Mouse (Mus musculus): ENCODE measurements at regions not wholly inside any gene's neighbourhood (a gene's known extent, or its start where the extent isn't known, plus 50 kb on each side); places are given as distances from the start of the nearest gene placed in this dataset.
A peak's percentile ranks its signal among the peaks of the same experiment; 100 is the strongest.
"Not testable (repeated sequence)": the region's sequence is repeated elsewhere in the genome, so short reads cannot be mapped to it uniquely, and the experiment has no call there.

DNA sequence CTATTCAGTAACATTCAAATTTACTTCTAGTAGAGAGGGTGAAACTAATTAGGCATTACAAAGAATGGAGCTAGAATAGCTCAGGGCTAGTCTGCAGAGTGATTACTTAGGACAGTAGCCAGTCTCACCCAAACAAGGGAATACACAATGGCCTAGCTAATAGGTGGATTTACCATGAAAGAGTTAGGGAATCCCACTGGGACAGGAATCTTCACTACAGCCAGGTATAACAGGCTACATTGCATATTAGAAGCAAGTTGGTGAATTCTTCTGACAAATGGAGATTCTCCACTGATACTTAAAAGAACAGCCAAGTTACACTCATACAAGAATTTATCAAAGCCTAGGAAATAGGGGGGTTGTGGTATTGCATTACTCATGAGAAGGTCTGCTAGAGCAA, 670.2 kb upstream of the Chrm3 start:
- not testable (repeated sequence) for DNase-seq

DNA sequence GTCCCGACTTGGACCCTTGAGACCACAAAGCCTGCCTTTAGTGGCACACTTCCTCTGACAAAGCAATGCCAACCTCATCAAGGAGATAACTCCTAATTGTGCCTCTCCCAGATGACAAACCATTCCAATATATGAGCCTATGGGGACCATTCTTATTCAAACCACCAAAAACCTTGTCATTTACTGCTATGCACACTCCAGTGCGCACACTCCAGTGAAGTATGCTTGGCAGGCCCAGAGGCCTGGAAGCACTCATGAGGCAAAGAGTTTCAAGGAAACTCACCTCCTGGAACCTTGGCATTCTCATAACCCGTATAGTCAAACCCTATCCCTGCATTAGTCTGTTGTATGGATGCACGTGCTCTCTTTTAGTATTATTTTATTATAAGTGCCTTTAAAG, 669.7 kb upstream of the Chrm3 start:
- no peak for DNase-seq

DNA sequence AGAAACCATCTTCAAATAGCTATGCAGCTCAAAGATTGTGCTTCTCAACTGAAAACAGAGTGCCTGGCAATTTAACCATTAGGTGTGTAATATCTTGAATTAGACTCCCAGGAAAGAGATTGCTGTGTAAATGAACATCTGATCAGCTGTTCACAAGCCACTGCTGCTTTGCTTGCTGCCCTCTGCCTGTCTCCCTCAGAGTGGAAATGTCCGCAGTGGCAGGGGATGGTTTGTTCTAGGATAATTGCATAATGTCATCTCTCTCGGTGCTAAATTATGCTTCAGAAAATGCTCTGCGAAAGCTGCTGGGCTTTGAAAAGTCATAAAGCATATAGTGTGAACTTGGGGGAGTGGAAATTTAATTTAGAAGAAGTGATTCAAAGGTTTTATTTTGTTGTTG, 665.3 kb upstream of the Chrm3 start:
- no peak for DNase-seq

DNA sequence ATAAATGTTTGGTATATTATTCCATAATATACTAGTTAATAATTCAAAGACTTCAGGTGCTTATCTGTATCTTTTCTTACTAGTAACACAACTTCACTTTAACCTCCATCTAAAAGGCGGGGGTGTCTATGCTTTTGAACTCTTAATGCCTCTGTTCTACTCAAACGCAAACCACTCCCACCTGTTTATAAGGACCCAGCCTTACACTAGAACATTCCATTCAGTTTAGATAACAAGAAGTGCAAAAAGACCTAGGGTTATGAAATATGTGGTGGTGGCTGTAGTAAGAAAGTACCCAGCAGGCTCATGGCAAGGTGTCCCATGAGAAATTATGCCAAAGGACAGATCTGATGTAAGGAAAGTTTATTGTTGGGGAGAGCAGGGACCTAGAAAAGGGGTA, 663.8 kb upstream of the Chrm3 start:
- no peak for DNase-seq

DNA sequence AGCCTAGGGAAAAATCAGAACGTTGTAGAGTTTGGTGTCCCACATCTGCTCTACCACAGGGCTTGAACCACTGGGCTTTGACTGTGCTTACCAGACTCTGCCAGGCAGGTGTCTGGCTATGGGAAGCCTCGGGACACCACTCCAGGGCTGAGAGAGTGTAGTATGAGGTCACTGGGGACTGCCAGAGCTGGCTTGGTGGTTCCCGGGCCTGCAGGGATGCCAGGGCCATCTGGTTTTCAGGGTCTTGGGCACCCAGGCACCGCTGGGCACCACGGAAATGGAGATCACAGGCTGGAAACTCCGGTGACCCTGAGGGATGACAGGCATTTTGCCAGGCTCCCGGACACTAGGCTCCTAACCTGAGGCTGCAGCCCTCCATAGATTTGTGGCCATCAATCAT, 656.9 kb upstream of the Chrm3 start:
- DNase-seq = no peak

DNA sequence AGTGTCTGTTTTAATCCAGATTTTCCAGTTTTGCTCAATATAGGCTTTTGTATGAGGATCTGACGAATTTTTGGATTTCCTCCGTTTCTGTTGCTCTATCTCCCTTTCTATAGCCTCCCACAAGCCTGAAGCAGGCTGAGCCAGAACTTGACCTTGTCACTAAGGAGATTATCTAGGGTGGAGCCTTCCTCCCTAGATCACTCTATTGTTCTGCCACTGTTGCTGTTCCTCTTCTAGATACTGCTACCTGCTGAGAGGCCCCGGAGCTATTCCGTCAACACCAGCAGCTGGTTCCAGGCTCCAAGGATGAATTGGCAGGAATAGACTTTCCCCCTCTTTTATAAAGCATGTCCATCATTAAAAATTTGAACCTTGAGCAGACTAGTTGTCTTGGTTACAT, 644.7 kb upstream of the Chrm3 start:
- no peak for DNase-seq

DNA sequence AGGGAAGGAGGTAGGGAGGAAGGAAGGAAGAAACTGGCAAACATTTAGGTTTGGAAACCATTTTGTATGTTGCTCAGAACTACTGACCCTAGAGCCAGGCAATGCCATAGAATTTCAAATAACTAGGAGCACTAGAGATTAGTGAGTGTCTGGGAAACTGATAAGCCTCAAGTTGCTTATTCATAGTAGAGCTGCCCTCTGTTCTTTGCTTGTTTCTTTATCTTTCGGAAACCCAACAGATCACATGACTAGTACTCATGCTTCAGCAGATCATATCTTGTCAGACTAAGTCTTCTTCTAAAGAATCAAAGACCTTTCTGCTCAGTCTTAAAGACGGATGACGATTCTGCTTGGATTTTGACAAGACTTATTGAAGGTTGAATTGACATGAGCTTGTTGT, 630.5 kb upstream of the Chrm3 start:
- DNase-seq = no peak

DNA sequence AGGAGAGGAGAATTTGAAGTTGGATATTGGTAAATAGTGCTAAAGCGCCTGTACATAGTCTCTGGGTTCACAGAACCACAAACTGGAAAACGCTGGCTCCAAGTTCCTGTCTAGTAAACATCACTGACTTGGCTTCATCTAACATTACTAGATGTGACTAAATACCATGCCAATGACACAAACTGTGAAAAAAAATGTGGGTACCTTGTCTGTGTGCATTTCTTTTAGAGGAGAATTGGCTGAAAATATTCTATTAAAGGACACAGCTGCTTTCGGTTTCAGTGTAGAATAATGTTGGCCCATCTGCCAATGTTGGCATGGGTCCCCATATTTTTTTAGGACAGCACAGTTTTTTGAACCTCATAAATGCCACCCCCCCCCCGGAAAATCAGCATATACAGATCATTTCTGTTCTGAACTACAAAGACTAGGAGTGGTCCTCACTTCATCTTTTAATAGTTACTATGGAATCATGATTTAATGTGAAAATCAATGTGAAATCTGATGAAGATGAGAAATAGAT, 629.9 kb upstream of the Chrm3 start:
- no peak for DNase-seq

DNA sequence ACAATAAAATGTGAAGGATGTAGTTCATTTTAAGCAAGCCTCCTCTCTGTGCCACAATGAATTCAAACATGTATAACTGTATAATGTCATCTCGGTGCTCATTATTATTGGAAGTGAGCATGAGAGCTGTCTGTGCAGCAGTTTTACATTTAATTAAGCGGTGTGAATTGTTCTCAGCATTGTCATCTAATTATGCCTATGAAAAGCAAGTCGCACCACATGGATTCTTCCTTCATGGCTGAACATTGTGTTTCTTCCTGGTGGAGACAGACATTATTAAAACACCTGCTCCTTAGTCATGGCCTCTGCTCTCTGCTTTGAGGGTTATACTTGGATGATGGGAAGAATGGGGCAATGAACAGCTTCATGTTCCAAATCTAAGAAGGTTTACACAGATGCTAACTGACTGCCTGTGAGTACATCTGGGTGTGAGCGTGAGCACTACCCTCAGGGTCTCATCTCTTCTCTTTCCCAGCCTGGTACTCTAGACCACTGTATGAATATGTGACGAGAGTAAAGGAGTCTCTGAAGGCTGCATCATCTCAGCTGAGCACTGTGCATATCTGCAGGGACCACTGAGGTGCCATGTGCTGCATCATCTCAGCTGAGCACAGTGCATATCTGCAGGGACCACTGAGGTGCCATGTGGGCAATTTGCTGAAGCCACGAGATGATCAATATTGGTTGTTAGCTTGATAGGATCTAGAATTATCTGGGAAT, 628.6 kb upstream of the Chrm3 start:
- no peak for DNase-seq

DNA sequence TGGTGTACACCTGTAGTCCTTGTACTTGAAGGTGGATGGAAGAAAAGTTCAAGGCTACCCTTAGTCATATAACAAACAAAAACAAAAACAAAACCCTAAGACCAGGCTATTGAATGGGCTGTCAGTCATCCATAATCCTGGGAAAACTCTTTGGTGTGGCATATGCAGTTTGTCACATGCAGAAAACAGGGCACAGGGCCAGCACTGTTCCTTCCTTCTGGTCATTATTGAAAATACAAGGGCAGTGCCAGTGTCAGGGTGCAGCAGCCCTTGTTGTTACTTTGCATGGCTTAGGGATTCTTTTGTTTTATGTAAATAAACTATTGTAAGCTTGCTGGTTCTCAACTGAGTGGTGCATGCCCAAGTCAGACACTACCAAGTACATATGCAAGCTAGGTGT, 623.1 kb upstream of the Chrm3 start:
- DNase-seq = no peak

DNA sequence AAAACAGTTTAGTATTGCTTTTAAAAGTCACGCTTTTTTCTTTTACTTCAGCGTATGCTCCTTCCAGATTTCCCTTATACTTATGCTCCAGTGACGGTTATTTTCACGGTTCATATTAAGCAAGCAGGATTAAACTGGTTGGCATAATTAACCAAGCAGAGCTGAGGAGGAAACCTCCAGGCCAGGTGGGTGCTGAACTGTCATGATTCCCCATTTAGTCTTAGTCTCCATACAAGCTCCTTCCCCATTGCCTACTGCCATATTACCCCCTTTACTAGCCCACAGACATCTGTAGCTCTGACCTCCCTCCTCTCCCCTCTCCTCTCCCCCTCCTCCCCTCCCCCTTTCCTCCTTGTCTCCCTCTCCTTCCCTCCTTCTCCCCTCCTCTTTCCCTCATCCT, 621.9 kb upstream of the Chrm3 start:
- DNase-seq = no peak

DNA sequence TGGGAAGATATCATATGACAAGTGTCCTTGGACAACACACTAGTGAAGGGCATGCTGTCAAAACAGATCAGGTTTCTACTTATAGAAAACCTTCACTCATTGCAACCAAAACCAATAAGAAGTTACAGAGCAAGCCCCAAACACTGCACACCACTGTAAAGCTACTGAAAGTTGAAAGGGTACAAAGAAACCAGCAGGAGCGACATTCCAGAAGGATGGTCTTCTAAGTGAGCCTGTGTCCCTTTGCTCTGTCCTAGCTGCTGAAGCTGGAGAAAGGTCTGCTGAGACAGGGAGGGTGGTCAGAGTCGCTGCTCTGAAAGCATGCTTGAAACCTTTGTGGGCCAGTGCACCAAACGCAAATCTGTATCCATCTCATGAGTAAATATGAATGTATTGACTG, 611.3 kb upstream of the Chrm3 start:
- DNase-seq = no peak

DNA sequence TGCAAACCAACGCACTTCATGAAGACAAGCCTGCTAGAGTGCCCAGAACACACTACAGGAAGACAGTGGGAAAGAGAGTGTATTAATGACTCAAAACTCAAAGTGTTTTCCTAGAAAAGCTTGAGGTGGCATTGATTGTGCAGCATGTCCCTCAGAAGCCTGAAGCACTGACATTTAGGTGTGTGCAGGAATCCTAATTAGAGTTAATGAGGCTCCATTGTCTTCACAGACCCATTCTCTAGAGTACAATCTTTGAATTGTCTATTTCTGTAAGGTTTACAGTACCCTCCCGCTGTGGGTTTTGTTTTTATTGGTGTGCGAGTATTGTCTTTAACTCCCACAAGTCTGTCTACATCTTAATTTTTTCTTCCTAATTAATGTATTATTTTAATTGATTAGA, 610.1 kb upstream of the Chrm3 start:
- no peak for DNase-seq

DNA sequence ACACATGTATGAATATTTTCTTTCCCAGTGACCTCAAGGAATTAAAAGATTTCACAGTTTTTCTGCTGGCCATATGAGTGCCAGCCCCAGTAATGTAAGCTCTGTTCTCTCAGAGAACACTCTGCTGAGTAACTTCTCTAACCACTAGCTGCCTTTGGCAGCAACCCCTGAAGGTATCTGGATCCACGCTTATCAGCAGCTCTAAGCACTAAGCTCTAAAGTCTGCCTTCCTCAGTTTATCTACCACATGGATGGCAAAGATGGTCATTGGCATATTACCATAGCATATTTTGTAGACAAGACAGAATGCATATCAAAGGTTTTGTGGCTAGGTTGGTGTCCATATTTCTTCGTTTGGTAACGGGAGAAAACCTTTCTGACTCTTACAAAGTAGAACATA, 592.3 kb upstream of the Chrm3 start:
- DNase-seq = no peak

DNA sequence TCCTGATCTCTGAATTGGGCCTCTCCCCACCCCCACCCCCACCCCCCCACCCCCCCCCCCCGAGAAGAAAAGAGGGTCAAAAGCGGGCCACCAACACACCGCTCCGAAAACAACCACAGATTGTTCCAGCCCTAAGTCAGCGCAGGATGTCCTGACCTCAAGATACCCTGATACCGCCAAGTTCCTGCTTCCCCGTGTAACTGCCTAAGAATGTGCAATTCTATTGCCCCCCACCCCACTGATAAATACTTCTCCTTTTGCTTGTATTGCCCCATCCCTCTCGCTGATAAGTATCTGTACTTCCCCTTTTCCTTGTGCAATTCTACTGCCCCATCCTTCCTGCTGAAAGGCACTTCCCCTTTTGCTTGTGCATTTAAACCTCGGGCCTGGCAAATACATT, 590.0 kb upstream of the Chrm3 start:
- not testable (repeated sequence) for DNase-seq

DNA sequence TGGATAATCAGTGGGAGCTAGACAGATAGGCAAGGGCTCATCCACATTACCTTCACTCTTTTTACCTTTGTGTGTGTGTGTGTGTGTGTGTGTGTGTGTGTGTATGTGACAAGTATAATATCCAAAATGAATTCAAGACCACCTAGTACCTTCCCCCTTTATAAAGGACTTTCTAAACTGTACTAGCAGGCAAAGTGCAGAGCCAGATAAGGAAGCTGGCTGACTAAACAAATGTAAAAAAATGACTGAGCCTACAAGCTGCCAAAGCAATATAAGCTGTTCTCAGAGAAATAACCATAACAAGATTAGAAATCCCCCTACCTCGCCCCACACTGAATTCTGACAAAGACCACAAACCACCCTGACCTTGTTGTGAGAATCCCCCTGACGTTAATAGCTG, 586.8 kb upstream of the Chrm3 start:
- DNase-seq = no peak

DNA sequence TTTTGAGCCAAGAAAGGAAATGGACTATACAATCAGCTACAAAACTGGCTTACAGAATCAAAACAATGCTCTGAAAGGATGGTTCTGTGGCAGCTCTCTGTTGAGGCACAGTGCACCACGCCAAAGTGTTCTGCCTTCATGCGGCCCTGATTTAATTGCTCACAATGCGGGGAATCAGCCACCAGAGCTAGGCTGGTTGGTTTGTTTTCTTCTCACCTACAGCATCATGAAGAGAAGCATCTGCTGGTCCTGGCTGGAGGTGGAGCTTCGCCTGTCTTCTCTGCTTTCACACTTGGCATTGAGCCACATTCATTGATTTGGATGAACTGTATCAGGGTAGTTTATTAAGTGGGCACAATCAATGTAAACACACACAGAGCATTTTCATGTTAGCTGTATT, 583.2 kb upstream of the Chrm3 start:
- no peak for DNase-seq

DNA sequence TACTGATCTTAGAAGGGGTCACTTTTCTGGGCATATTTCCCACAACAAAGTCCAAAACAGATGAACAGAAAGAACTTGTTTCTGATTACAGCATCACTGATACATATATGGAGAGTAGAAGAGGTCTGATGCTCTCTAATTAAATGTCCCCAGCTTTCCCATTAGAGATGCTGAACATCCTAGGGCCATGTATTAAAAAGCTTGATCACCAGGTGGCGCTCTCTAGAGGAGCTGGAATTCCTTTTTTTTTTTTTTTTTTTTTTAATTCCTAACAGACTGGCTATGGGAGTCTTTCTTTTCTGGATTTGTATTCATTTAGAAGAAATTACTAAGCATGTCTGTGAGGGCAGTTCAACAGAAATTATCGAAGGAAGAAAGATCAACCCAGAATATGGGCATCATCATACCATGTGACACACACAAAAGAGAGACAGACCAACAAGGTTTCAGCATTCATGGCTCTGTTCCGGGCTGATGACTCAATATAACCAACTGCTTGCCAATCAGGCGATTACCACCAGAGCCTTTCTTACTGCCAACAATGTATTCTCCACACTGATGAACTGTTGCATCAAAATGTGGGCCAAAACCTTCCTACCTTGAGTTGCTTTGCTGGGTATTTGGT, 581.5 kb upstream of the Chrm3 start:
- peak in 1 of 2 experiments; percentile 15 for DNase-seq

DNA sequence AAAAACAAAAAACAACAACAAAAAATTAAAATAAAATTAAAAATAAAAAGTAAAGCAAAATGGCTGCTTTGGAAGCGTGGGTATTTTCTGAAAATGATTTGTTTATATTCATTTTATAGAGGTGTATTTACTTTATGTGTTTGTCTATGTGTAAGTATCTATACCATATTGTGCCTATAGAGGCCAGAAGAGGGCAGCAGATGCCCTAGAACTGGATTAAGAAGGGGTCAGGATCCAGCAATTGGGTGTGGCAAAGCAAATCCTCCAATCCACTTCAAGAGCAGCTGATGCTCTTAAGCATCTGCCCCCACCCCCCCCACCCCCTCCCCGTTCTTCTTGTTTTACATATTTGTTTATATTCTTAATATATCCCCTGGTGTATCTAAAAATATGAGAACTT, 577.6 kb upstream of the Chrm3 start:
- DNase-seq = no peak

DNA sequence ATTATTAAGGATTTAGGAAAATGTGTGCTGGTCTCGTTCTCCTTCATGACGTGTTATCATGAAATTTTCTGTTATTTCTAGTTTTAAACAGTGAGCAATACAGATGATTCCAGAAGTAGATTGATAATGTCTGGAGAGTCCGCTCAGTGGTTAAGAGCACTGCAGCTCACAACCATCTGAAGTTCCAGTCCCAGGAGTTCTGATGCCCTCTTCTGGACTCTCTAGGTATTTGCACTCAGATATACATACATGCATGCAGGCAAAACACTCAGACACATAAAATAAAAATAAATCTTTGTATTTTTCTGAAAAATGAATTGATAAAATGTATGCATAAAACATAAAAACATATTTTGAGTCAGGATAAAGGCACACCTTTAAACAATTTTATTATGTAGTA, 570.1 kb upstream of the Chrm3 start:
- DNase-seq = no peak

DNA sequence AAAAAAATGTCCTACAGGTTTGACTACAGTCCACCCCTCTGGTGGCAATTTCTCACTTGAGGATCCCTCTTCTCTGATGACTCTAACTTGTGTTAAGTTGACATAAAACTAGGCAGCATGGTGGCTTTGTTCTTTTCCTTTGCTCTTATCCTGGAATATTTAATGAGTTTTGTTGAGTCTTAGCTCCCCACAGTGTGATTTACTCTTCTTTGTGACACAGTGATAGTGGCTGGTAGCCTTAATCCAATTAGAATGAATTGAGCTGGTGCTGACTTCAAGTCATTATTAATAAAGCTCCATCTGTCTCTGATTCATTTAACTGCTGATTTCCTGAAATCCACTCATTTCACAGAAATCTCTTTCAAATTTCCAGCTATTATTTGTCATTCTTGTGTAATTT, 553.7 kb upstream of the Chrm3 start:
- DNase-seq = no peak

DNA sequence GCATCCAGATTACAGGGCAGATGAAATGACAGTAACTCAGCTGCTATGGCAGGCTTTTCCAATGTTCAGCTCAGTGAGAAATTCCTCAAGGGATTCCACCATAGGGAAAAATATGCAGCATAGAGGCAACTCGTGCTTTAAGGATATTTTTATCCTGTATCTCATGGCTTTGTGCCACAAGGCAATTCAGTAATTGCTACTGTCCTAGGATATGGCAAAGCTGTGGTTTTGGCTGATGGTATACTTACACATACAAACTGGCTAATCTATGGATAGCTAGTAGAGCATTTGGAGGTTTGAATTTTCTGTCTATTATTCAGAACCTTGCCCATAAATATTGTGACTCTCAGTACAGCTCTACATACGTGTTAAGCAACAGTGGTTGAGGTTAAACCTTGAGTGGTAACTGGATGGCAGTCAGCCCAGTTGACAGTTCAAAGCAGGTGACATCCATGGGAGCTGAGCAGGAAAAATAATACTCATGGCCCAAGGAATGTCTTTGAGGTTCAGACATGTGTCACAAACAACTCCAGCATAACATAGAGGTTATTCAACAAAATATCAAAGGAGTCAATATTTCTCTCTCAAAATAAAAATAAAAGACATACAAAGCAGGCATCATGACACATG, 548.6 kb upstream of the Chrm3 start:
- DNase-seq = no peak

DNA sequence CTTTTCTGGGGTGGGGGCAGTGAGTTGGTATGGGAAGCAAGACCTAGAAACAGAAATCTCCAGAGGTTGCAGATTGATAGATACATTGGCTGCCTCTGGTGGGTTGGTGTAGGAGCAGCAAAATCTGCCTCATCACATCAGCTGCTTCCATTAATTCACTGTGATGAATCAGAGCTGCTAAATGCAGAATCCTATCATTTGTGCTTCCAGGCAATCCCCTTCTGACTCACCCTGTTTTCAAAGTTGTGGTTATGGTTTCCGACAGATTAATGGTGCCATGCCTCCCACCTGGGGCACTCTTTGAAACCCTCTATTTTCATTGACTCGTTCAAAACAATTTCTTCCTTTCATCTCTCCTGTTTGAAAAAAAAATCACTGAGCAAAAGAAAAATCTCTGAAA, 507.2 kb upstream of the Chrm3 start:
- DNase-seq = no peak

DNA sequence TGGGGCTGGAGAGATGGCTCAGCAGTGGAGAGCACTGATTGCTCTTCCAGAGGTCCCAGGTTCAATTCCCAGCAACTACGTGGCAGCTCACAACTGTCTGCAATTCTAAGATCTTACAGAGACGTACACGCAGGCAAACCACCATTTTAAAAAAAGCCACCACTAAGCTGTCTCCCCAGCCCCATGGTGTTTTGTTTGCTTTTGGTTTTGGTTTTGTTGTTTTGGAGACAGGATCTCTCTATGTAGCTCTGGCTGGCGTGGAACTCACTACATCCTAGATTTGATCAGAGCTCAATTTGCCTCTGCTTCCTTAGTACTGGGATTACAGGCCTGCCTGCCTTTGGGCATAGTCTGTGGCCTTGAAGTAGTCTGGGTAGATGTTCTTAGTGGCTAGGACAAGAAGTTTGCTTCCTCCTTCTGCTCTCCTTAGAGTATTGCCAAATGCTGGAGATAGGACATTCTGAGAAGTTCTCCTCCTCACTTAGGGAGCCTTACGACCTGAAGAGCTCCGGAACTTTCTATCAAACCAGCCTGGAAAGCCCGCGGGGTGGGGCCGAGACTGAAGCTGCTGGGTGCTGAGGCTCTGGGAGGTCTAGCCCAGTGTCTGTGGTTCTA, 495.4 kb upstream of the Chrm3 start:
- not testable (repeated sequence) for DNase-seq

Measured in lung, postnatal 4 days (tissue).